Mouse (Mus musculus) spleen, postnatal 4 days (tissue): ENCODE data around the gene Ptprh.

Experiments used
- DNase-seq, 2 experiments: peaks; one replicate each; pipeline ENCODE4 v3.0.0; 2022; ENCODE audit warnings: low spot score in 2 of 2

The Ptprh gene

GRCm38 (mm10) chr7:4501558-4502397, 102.1 kb downstream of the Ptprh start, which contains the start of gene Ppp1r12c:
Gene Ppp1r12c (minus strand): TSS chr7:4501680.
- peak; percentile 95 to 97 for DNase-seq

- peak; percentile 66 to 84 for DNase-seq
Observed at GRCm38 (mm10) chr7:4500892-4501471, 102.9 kb downstream of the Ptprh start.

GRCm38 (mm10) chr7:4499034-4499433, 104.8 kb downstream of the Ptprh start:
- DNase-seq = no peak
